Mouse (Mus musculus) liver, embryonic 11.5 days (tissue): Measurements from ENCODE around the gene Inf2. TPM values are rescaled to one million over a fixed set of nuclear protein-coding genes. Genes with fewer than 3 reads are reported as not detected.

Experiments
- microRNA-seq: library from miRNA; unstranded; fragments of <30 nt; microRNA quantifications from one replicate; pipeline ENCODE4, GENCODE M21; 2017; ENCODE audit warnings: borderline number of aligned reads
- polyA plus RNA-seq: library from polyadenylated mRNA; unstranded; fragments of >200 nt; fragmentation: Nextera tagmentation; extraction: Ambion mirVana; gene quantifications from 2 replicates; pipeline ENCODE4 v1.2.1, GENCODE M21; 2014

Gene Inf2
- polyA plus RNA-seq, 1 experiment from 2014 or later: 6.5 TPM

Small RNA genes within 50 kb of the gene (microRNA-seq; reads per million reads assigned to microRNA genes)
- gene Mir6939: 1.1 reads per million

Other genes with a start within 250 kb of the Inf2 start
- gene A530016L24Rik, start 99.3 kb upstream of the Inf2 start, polyA plus RNA-seq: 0.11 and 0.12 TPM in 2 replicates
- 0.70 and 0.71 TPM in 2 replicates for gene Tmem179, start 72.0 kb upstream of the Inf2 start, polyA plus RNA-seq
- gene Adssl1, start 31.3 kb downstream of the Inf2 start, polyA plus RNA-seq: 5.6 and 7.4 TPM in 2 replicates
- gene Siva1, start 55.9 kb downstream of the Inf2 start, polyA plus RNA-seq: 216 and 222 TPM in 2 replicates
- gene Akt1, start 86.1 kb downstream of the Inf2 start, polyA plus RNA-seq: 54.9 and 62.9 TPM in 2 replicates
- gene Zbtb42, start 90.0 kb downstream of the Inf2 start, polyA plus RNA-seq: 0.96 and 1.7 TPM in 2 replicates
- 7.9 and 8.0 TPM in 2 replicates for gene Cep170b, start 131.7 kb downstream of the Inf2 start, polyA plus RNA-seq
- gene Pld4, start 171.9 kb downstream of the Inf2 start, polyA plus RNA-seq: 6.3 and 7.4 TPM in 2 replicates
- 0.23 and 0.34 TPM in 2 replicates for gene Ahnak2, start 213.9 kb downstream of the Inf2 start, polyA plus RNA-seq
- 2.2 and 2.5 TPM in 2 replicates for gene Clba1, start 220.2 kb downstream of the Inf2 start, polyA plus RNA-seq
- 111 and 125 TPM in 2 replicates for gene Cdca4, start 240.6 kb downstream of the Inf2 start, polyA plus RNA-seq